Mouse (Mus musculus) cortical plate, adult 2 months (tissue): ENCODE measurements around the gene Smim24.

ENCODE experiments used
- CTCF ChIP-seq: fragments of 200-500 bp; IDR thresholded peaks from 2 replicates; pipeline ENCODE4 v1.5.1; 2011; ENCODE audit warnings: mild to moderate bottlenecking, control low read depth, low read length; ENCODE audit not compliant: insufficient read depth; ENCODE audit errors: extremely low read depth
- POLR2A ChIP-seq: fragments of 200-500 bp; IDR thresholded peaks from 2 replicates; pipeline ENCODE4 v1.6.1; 2011; ENCODE audit warnings: mild to moderate bottlenecking, low read length, control low read depth; ENCODE audit not compliant: insufficient read depth; ENCODE audit errors: extremely low read depth

DNA sequence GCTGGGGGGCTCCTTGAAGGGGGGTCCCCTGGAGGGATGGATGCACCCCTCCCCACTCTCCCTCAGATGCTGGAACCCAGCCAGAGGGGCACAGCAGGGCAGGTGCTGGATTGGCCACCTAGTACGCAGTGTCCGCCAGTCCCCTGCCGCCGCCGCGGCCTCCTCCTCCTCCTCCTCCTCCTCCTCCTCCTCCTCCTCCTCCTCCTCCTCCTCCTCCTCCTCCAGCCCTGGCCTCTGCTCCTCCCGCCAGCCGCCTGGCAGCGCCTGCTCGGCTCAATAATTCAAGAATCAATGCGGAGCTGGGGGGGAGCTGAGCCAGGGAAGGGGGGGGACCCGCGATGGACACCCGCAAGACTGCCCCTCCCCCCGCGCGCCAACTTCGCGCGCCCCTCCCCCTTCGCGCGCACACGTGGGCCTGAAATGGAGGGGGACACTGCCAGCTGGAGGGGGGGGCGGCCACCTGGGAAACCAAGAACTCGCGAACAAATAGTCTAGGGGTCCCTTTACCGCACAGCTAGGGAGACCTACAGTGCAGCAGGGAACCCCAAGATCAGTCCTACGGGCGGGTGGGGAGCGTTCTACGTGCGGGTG is 33.3 kb downstream of the Smim24 start:
- TF ChIP-seq CTCF = no peak
- TF ChIP-seq POLR2A = no peak
